In the genomic region with DNA sequence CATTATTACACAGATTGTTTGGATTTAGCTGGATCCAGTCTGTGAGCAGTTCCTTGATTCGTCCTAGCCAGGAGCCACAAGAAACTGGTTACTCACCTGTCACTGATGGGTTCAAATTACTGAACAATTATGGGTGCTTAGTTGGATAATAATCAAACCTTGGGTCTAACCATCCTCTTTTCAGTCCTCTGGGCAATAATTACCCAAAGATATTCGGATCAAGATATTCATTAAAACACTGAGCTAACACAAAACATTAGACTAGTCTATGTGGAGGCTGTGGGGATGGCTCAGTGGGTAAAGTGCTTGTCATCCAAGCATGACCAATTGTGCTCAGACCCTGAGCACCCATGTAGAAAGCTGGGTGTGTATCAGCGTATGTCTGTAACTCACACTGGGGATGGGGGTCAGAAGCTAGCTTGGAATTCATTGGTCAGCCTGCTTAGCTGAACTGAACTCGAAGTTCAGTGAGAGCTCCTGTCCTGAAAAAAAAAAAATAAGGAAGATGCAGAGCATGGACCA, we compare ENCODE assay signal across 21 mouse cellular contexts. TPM values are rescaled to one million over a fixed set of nuclear protein-coding genes. Genes with fewer than 3 reads are reported as not detected.
"Had no signal": no experiment of that assay in that cellular context is flagged by ENCODE, and none has a peak within 500 bp of the region (broad histone marks: within the 10 kb centered on the region; RNA-seq: fewer than 3 reads in every experiment).

No protein-coding gene starts in this region.

- H3K27me3 ChIP-seq: limb, embryonic 13.5 days; liver, embryonic 12.5 days; liver, embryonic 15.5 days; lung, embryonic 15.5 days; midbrain, embryonic 13.5 days; neural tube, embryonic 13.5 days; stomach, embryonic 15.5 days had no signal

- H3K27ac ChIP-seq: limb, embryonic 10.5 days; limb, embryonic 13.5 days; liver, embryonic 12.5 days; liver, embryonic 15.5 days; lung, embryonic 15.5 days; midbrain, embryonic 10.5 days; midbrain, embryonic 13.5 days; neural tube, embryonic 13.5 days; stomach, embryonic 15.5 days had no signal

- H3K4me1 ChIP-seq: limb, embryonic 10.5 days; limb, embryonic 13.5 days; liver, embryonic 12.5 days; liver, embryonic 15.5 days; lung, embryonic 15.5 days; megakaryocyte, embryonic 14.5 days; midbrain, embryonic 10.5 days; midbrain, embryonic 13.5 days; neural tube, embryonic 13.5 days; stomach, embryonic 15.5 days had no signal

- DNase-seq: liver; lung, adult 18-20 months; lung, postnatal 10 days; lung, postnatal 36 days; retina, postnatal 1 day; right cerebral cortex, postnatal 25 days; thymus, postnatal 25 days had no signal

- H3K9ac ChIP-seq: limb, embryonic 13.5 days; liver, embryonic 12.5 days; liver, embryonic 15.5 days; lung, embryonic 15.5 days; midbrain, embryonic 13.5 days; neural tube, embryonic 13.5 days; stomach, embryonic 15.5 days had no signal

- H3K36me3 ChIP-seq: limb, embryonic 10.5 days; limb, embryonic 13.5 days; liver, embryonic 12.5 days; liver, embryonic 15.5 days; lung, embryonic 15.5 days; midbrain, embryonic 10.5 days; midbrain, embryonic 13.5 days; neural tube, embryonic 13.5 days; stomach, embryonic 15.5 days had no signal

- ATAC-seq: inflammation-experienced regulatory T-cells, adult 6 months; intestine, embryonic 16.5 days had no signal

- H3K4me2 ChIP-seq: limb, embryonic 13.5 days; liver, embryonic 12.5 days; liver, embryonic 15.5 days; lung, embryonic 15.5 days; midbrain, embryonic 13.5 days; neural tube, embryonic 13.5 days; stomach, embryonic 15.5 days had no signal

- H3K4me3 ChIP-seq: limb, embryonic 10.5 days; limb, embryonic 13.5 days; liver, embryonic 12.5 days; liver, embryonic 15.5 days; lung, embryonic 15.5 days; midbrain, embryonic 10.5 days; midbrain, embryonic 13.5 days; myocyte; neural tube, embryonic 13.5 days; stomach, embryonic 15.5 days had no signal

RNA-seq across cellular contexts. Expression of a gene that starts 24.2 kb away (rescaled TPM):
- polyA plus RNA-seq: inflammation-experienced regulatory T-cells, adult 6 months; limb, embryonic 10.5 days; liver, embryonic 12.5 days; midbrain, embryonic 10.5 days; midbrain, embryonic 13.5 days; midbrain, embryonic 16.5 days; myocyte; neural tube, embryonic 13.5 days had no signal

RNA-seq across cellular contexts. Expression of a gene that starts 30.4 kb away (rescaled TPM):
- polyA plus RNA-seq: myocyte had no signal

RNA-seq across cellular contexts. Expression of a gene that starts 35.6 kb away (rescaled TPM):
- polyA plus RNA-seq: inflammation-experienced regulatory T-cells, adult 6 months; intestine, embryonic 16.5 days; limb, embryonic 10.5 days; limb, embryonic 13.5 days; liver, embryonic 12.5 days; midbrain, embryonic 10.5 days; midbrain, embryonic 16.5 days; neural tube, embryonic 13.5 days had no signal
